Mouse (Mus musculus) brain, embryonic 14.5 days (tissue): ENCODE data around the gene Xrcc4. TPM values are rescaled to one million over a fixed set of nuclear protein-coding genes. Genes with fewer than 3 reads are reported as not detected.

Experiments used
- DNase-seq: peaks from one replicate; pipeline ENCODE4 v3.0.0-alpha.2; 2011; ENCODE audit warnings: low read depth
- CTCF ChIP-seq: fragments of 200-500 bp; IDR thresholded peaks from 2 replicates; pipeline ENCODE4 v1.5.1; 2012; ENCODE audit warnings: inconsistent platforms, mild to moderate bottlenecking, moderate library complexity, borderline replicate concordance; ENCODE audit not compliant: insufficient read depth, insufficient read length; ENCODE audit errors: extremely low read depth
- POLR2A ChIP-seq: fragments of 200-500 bp; IDR thresholded peaks from 2 replicates; pipeline ENCODE4 v1.6.1; 2012; ENCODE audit warnings: mild to moderate bottlenecking, inconsistent platforms, borderline replicate concordance; ENCODE audit not compliant: poor library complexity, insufficient read depth, insufficient read length, severe bottlenecking; ENCODE audit errors: extremely low read depth
- polyA plus RNA-seq: library from polyadenylated mRNA; depleted of rRNA; stranded (reverse); fragments of >200 nt; gene quantifications from 2 replicates; pipeline ENCODE4 v1.2.3, GENCODE M21; 2012

The Xrcc4 gene
- polyA plus RNA-seq, 1 experiment = 6.1 TPM

DNA sequence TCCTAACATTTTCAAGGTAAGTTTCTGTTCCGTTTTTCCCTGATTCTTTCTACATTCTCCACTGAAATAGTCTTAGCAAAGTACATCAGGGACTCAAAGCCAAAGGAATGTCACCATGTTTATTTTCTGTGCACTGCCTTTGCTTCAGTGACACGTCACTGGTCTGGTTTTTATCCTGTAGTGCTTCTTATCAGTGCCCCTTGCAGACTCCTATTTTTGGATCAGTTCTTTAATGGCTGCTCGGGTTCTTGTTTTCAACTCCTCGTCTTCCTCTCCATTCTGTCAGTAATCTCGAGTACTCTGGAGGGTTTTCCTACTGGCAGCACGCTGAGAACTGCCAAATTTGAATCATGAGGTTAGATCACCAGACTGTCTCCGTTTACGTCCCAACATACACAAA, 77.2 kb downstream of the Xrcc4 start:
- no peak for DNase-seq
- TF ChIP-seq CTCF (no peak), POLR2A (no peak)

DNA sequence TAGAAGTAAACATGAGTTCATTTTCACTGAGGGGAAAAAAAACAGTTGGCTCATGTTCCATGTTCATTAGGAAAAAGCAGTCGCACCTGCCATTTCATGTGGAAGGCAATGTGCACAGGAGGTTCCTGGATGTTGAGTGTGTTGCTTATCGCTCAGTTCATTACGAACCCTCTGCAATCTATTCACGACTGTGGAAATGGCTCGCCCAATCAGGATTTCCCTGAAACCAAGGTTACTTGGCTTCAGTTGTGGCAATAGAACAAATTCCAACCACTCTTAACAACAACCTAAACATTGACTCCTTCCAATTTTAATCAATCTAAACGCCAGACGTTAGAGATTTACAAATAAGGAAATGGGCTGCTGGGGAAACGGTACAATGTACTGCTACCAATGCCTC, 78.3 kb downstream of the Xrcc4 start:
- DNase-seq = peak; percentile 55
- no peak for TF ChIP-seq CTCF
- no peak for TF ChIP-seq POLR2A

DNA sequence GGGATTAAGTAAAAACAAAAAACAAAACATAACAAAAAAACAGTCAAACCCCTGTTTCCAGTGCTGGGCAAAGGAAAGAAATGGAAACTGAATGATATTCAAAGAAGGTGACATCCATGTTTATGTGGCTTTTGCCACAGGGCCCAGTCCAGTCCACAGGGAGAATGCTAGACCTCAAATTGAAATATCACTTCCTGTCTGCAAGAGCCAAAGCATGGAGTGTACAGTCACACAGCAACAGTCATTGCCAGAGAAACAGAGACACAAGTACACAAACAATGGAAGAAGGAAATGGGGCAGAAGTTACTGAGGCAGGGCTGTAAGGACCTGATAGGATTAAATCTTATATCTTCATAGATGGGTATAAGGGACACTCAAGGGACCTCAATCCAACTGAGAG, 79.6 kb downstream of the Xrcc4 start:
- DNase-seq = no peak
- TF ChIP-seq CTCF (no peak), POLR2A (no peak)

DNA sequence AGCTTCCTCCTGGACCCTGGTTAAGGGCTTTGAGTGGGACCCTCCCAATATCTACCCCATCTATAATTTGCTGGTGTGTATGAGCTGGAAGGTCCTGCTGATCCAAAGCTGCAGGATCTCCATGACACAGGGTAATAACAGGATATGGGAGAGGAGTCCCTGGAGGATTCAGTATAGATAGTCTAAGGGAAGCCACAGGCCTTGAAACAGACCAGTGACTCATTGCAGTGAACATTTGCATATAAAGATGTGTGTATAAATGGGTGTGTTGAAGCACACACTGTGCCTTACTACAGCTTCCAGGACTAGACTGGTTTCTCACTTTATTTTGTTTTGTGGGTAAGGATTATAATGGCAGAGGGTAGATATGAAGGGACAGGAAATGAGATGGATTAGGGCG, 83.8 kb downstream of the Xrcc4 start:
- TF ChIP-seq POLR2A (no peak), CTCF (no peak)
- no peak for DNase-seq

DNA sequence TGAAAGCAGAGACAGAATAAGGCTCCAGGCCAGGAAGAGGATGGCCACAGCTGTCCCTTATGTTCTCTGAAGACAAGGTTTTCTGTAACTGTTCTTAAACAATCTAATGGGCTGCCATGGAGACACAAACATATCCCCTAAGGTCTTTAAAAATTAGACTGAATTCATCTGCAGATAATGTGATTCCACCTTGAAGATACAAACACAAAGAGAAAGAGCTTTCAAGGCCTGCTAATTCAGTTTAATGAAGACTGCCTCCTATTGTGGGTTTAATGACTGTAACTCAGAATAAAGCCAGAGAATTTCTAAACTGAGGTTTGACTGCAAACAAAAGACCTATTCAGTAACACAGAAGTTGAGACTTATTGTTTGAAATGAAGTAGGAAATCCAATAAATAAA, 91.9 kb downstream of the Xrcc4 start:
- TF ChIP-seq CTCF = no peak
- TF ChIP-seq POLR2A = no peak
- peak; percentile 40 for DNase-seq

DNA sequence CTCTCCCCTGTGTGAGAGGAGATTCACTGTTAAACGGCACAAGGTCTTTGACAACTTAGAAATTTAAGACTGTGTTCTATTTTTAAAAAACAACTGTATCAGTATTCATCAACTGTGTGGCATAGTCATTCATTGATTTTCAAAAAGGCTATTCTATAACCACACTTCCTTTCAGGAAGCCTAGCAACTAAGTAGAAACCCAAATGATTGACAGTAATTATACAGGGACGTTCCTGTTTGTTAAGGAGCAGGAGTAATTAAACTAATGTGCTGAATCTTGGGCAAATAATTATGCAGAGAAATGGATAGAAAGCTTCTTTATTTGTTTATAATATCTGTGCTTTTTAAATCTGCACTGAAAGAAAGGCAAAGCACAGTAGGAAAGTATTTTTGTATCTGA, 103.3 kb downstream of the Xrcc4 start:
- DNase-seq = peak; percentile 66

DNA sequence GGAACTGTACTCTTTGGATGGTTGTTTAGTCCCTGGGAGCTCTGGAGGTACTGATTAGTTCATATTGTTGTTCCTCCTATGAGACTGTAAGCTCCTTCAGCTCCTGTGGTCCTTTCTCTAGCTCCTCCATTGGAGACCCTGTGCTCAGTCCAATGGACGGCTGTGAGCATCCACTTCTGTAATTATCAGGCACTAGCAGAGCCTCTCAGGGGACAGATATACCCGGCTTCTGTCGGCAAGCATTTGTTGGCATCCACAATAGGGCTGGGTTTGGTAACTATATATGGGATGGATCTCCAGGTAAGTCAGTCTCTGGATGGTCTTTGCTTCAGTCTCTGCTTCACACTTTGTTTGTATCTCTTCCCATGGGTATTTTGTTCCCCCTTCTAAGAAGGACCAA, 118.5 kb downstream of the Xrcc4 start:
- no peak for TF ChIP-seq CTCF
- no peak for TF ChIP-seq POLR2A
- DNase-seq = no peak

More for the DNA sequence above, 103.3 kb downstream of the Xrcc4 start:
- TF ChIP-seq POLR2A (no peak), CTCF (no peak)

DNA sequence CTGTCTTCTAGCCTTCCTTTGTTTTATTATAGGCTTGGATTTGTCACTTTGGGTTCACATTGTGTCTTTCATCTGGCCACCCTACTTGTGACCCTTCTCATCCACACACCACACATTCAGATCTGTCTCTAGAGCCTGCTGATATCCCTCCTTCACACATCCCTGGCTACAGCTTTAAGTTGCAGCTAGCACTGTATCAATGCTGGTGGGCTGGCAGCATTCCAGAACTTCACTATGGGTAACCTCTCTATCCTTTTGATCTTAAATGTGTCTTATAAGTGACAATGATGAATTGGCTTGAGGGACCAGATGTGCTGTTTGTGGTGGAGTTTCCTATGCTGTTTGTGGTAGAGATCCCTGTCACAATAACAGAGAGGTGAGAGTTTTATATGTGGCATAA, 120.7 kb downstream of the Xrcc4 start:
- no peak for TF ChIP-seq POLR2A
- TF ChIP-seq CTCF = no peak
- peak; percentile 38 for DNase-seq

DNA sequence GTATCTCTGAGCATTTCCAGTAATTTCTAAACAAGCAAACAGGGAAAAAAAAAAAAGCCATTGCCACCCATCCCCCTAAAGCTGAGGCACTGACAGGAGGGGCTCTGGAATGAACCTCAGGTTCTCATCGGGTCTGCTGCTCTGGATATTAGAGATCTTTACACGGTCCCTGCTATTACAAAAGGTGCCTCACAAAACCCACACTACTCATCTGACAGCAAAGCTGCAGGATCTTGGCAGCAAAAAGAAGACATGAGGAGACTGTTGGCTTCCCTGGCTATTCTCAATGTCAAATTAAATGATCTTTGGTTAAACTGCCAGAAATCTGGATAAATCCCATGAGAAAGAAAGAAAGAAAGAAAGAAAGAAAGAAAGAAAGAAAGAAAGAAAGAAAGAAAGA, 145.1 kb downstream of the Xrcc4 start:
- DNase-seq = peak; percentile 66
- TF ChIP-seq POLR2A = no peak
- no peak for TF ChIP-seq CTCF

DNA sequence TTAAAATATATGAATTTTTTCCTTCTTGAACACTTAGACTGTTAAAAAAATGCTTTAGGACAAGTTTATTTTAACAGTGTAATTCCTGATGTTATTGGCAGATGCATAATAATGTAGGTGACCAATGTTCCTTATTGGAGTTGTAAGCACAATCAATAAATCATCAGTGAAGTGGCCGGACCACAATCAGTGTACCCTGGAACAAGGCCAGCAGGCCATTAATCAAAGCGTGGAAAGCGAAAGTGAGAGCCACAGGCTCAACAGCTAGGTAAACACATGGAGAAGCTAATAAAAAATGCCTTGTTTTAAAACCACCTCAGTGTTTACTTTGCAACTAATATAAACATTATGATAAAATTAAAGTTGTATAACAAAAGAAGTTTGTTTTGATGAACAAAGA, 159.9 kb downstream of the Xrcc4 start:
- DNase-seq = peak; percentile 46
- TF ChIP-seq CTCF = no peak

DNA sequence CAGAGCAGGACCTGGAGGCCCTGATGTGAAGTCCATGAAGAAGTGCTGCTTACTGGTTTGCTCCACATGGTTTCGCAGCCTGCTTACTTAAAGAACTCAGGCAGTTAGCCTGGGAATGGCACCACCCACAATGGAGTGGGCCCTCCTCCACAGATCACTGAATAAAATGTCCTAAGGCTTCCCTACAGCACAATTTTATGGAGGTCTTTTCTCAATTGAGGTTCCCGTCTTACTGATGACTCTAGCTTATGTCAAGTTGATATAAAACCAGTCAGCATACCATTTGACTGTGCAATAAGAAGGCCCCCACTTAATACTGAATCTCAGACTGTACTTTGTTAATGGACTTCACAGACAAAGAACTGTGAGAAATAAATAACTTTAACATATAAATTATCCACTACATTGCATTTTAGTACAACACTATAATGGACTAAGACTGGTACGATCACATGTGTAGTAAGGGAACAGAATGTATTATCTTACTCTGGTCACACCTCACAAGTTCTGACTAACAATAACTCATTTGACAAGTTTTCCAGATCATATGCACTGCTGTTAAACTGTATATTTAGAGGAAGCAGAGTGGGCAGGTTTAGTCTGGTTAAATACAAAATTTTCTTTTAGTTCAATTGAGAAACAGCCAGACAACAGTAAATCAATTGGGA, 170.5 kb downstream of the Xrcc4 start:
- no peak for DNase-seq
- TF ChIP-seq CTCF (no peak), POLR2A (no peak)

DNA sequence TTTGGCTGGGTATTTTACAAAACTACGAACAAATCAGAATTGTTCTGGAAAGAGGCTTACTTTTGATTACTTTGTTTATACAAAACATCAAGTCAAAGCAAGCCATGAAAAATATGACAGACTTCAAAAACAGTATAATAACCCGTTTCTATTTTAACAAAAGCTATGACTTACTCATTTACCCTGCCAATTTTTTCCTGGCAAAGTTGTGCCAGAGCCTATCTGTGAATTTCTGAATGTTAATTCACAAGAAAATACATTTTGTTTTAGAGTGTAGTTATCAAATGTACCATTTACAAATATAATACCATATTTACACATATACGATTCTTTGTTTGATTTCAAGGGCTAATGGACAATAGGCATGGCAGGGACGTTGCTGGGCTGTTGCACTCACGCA, 175.1 kb downstream of the Xrcc4 start:
- no peak for DNase-seq
- TF ChIP-seq POLR2A = no peak
- no peak for TF ChIP-seq CTCF
